Mouse (Mus musculus) heart, postnatal 0 days (tissue): ENCODE data around the gene Daam1. TPM values are rescaled to one million over a fixed set of nuclear protein-coding genes. Genes with fewer than 3 reads are reported as not detected.
A peak's percentile ranks its signal among the peaks of the same experiment; 100 is the strongest.

ENCODE experiments used
- ATAC-seq: fragments of 200-750 bp; cut with Nextera tagmentation; 2 replicates; pipeline ENCODE4 v1.8.0; 2017; ENCODE audit warnings: low read depth, moderate number of reproducible peaks, moderate library complexity; ENCODE audit not compliant: insufficient read depth
- DNase-seq: peaks from one replicate; pipeline ENCODE4 v3.0.0-alpha.2; 2016; ENCODE audit warnings: low spot score
- H3K27ac ChIP-seq: fragments of 300-500 bp; sonication (generic); 2 replicates; pipeline ENCODE4 v1.5.1; 2014; ENCODE audit warnings: low read depth, mild to moderate bottlenecking
- H3K27me3 ChIP-seq: fragments of 300-500 bp; sonication (generic); 2 replicates; pipeline ENCODE4 v1.6.1; 2014; ENCODE audit warnings: low read length, mixed read lengths; ENCODE audit not compliant: control insufficient read depth, insufficient read depth
- H3K36me3 ChIP-seq: fragments of 300-500 bp; sonication (generic); replicated peaks from 2 replicates; pipeline ENCODE4 v1.6.1; 2014; ENCODE audit warnings: low read length, mixed read lengths; ENCODE audit not compliant: control insufficient read depth, insufficient read depth
- H3K4me1 ChIP-seq: fragments of 300-500 bp; sonication (generic); 2 replicates; pipeline ENCODE4 v1.6.1; 2014; ENCODE audit warnings: antibody characterized with exemption; ENCODE audit not compliant: control insufficient read depth, insufficient read depth
- H3K4me2 ChIP-seq: fragments of 300-500 bp; sonication (generic); 2 replicates; pipeline ENCODE4 v1.6.1; 2014; ENCODE audit warnings: low read depth, mild to moderate bottlenecking, low read length, moderate library complexity
- H3K4me3 ChIP-seq: fragments of 300-500 bp; sonication (generic); 2 replicates; pipeline ENCODE4 v1.5.1; 2014; ENCODE audit warnings: low read depth, low read length
- H3K9ac ChIP-seq: fragments of 300-500 bp; sonication (generic); replicated peaks from 2 replicates; pipeline ENCODE4 v1.6.1; 2014; ENCODE audit warnings: low read depth, low read length, mixed read lengths
- H3K9me3 ChIP-seq: fragments of 300-500 bp; sonication (generic); replicated peaks from 2 replicates; pipeline ENCODE4 v1.6.1; 2016; ENCODE audit warnings: low read length; ENCODE audit not compliant: control insufficient read depth
- CTCF ChIP-seq: IDR thresholded peaks from 2 replicates; pipeline ENCODE4 v1.5.1; 2016; ENCODE audit warnings: antibody characterized with exemption, control low read depth, low read depth
- EP300 ChIP-seq: IDR thresholded peaks from 2 replicates; pipeline ENCODE4 v1.6.1; 2016; ENCODE audit warnings: antibody characterized with exemption, low read depth
- WGBS: fragments of 180-500 bp; shearing (Covaris S2); extraction: QIAGEN DNeasy Blood & Tissue Kit; methylation state at CpG from one replicate; pipeline ENCODE4 v1.1.7; 2014; 5-methylcytosine and 5-hydroxymethylcytosine counted together
- polyA plus RNA-seq: library from polyadenylated mRNA; unstranded; fragments of >200 nt; fragmentation: Nextera tagmentation; extraction: Ambion mirVana; gene quantifications from 2 replicates; pipeline ENCODE4 v1.2.1, GENCODE M21; 2015
- total RNA-seq: library from RNA; depleted of rRNA; stranded (reverse); fragments of >200 nt; gene quantifications from 2 replicates; pipeline ENCODE4 v1.2.3, GENCODE M21; 2014; ENCODE audit warnings: low replicate concordance

Gene Daam1
- total and polyA plus RNA-seq, 2 experiments from 2014 or later = 12.8 to 33.8 TPM

DNA sequence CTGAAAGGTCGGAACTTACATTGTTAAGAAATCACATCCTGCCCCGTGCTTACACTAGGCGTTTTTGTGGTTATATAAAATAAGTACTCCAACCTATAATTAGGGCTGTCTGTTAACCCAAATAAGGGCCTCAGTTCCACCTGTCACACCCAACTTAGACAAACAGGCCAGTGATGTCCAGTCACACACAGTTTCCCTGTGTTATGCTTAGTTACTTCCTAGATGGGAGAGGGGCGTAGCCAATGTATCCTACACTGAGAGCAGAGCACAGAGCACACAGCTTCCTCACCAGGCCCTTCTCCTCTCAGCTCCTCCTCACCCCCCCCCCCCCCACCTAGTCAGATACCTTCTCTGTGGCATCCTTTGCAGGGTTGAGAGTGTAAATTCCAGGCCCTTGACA lies 41.5 kb downstream of the Daam1 start:
- TF ChIP-seq EP300 = no peak
- TF ChIP-seq CTCF = no peak
- no peak for ATAC-seq
- H3K36me3 ChIP-seq = no peaks in the 10 kb centered on the region; the same call in 1 of the 2 replicates
- H3K4me3 ChIP-seq = no peak overlapping the region
- DNase-seq = no peak
- no peaks in the 10 kb centered on the region for H3K27me3 ChIP-seq
- H3K9me3 ChIP-seq = no peaks in the 10 kb centered on the region
- no peak overlapping the region for H3K9ac ChIP-seq
- H3K4me2 ChIP-seq = no peak overlapping the region
- 74% methylated on average over 4 of the region's 4 CpGs for WGBS
- H3K4me1 ChIP-seq = peaks cover 41% of the 10 kb centered on the region
- H3K27ac ChIP-seq = no peak overlapping the region

DNA sequence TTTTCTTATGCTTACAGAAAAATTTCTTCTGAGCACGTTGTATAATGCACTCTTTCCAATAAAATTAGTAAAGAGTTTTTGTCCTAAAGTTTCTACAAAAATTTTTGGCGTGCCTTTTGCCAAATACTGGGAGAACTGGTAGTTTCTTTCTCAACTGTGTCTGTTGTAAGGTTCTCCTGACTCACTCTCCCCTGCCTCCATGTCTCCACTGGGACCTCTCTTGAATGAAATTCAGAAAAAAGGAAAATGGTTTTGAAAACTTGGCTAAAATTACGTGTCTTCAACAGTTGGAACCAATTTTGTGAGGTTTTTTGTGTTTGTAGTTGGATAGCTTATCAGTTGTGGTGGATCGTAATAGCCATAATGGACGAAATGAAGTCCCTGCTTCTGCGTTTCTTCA lies 43.7 kb downstream of the Daam1 start:
- WGBS = 76% methylated on average over 6 of the region's 6 CpGs
- ATAC-seq = no peak

DNA sequence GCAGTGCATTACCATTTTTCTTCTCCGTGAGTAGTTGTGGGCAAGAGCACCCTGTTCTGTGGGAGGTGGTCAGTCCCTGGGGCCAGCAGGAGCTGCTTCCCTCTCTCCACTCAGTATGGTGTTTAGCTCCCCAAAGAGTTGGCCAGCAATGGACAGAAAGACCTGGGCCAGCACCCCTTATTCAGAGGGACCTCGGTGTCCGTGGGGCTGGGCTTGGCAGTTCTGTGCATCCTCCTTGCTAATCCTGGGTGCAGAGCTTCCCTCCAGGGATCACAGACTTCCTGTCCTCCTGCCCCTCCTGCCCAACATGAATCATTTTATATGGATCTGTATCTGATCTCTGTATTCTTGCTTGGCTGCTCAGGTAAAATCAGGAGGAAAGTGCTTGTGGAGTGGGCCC lies 44.1 kb downstream of the Daam1 start:
- Histone ChIP-seq H3K36me3 (no peaks in the 10 kb centered on the region; the same call in 1 of the 2 replicates), H3K4me1 (peaks cover 42% of the 10 kb centered on the region), H3K9me3 (no peaks in the 10 kb centered on the region), H3K27me3 (no peaks in the 10 kb centered on the region), H3K4me2 (no peak overlapping the region), H3K9ac (no peak overlapping the region), H3K27ac (no peak overlapping the region), H3K4me3 (no peak overlapping the region)
- ATAC-seq (no peak), DNase-seq (no peak)
- TF ChIP-seq EP300 (no peak), CTCF (no peak)
- 66% methylated on average over 3 of the region's 3 CpGs for WGBS

More for the DNA sequence above, 43.7 kb downstream of the Daam1 start:
- no peak overlapping the region for H3K4me2 ChIP-seq
- H3K9ac ChIP-seq = no peak overlapping the region
- H3K27me3 ChIP-seq = no peaks in the 10 kb centered on the region
- no peak for TF ChIP-seq EP300
- TF ChIP-seq CTCF = no peak
- no peak overlapping the region for H3K27ac ChIP-seq
- peaks cover 44% of the 10 kb centered on the region for H3K4me1 ChIP-seq
- no peak for DNase-seq
- H3K9me3 ChIP-seq = no peaks in the 10 kb centered on the region
- H3K4me3 ChIP-seq = no peak overlapping the region
- H3K36me3 ChIP-seq = no peaks in the 10 kb centered on the region; the same call in 1 of the 2 replicates

DNA sequence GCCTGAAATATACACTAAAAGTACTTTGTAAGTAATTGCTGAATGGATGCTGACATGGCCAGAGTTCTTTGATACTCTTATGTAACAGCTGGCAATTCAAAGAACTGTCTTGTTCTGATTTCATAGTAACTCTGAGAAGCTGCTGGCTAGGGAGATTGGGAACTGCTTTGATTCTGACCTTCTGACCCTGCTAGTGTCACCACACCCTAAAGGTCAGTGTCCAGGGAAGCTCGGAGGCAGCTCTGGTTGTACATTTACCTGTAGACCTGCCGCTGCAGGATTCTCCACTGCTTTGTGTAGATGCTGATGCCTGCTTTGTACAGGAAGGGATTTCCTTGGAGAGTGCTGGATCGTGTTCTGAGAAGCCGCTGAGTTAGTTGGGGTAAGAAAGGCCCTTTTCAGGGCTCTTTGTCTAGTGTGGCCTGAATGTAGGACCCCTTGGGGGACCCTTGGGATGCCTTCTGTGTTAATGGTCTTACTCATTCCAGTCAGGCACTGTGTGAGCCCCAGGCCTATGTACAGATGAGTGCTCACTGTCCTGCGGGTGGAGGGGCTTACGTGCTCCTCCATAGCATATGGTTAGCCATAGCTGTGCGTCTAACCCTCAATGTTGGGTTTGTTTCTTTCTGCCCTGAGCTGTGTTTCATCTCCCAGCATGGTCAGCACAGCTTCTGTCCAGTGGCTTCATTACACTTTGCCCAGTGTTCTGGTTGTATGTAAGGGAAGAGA lies 45.0 kb downstream of the Daam1 start:
- ATAC-seq = no peak
- H3K9ac ChIP-seq = no peak overlapping the region
- H3K4me2 ChIP-seq = no peak overlapping the region
- TF ChIP-seq CTCF (no peak), EP300 (no peak)
- H3K4me3 ChIP-seq = no peak overlapping the region
- 82% methylated on average over 7 of the region's 7 CpGs for WGBS
- no peaks in the 10 kb centered on the region; the same call in 1 of the 2 replicates for H3K36me3 ChIP-seq
- peaks cover 40% of the 10 kb centered on the region for H3K4me1 ChIP-seq
- DNase-seq = no peak
- no peaks in the 10 kb centered on the region for H3K27me3 ChIP-seq
- H3K9me3 ChIP-seq = no peaks in the 10 kb centered on the region
- no peak overlapping the region for H3K27ac ChIP-seq

DNA sequence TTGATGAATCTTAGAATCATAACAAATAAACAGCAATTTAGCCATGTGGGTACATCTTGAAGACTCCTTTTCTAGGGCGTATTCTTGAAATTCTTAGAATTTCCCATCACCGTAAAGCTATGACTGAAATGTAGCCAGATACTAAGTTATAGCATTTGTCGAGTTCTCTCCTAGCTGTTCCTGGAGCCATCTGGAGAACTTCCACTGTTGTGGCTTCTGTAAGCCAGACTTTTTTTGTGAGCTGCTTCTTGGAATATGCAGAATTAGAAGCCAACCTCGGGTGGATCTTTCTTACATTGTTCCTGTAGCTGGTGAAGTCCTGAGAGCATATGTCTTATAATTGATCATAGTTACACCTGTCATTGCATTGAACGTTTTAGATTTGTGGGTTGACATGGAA lies 50.1 kb downstream of the Daam1 start:
- ATAC-seq = no peak
- TF ChIP-seq CTCF (no peak), EP300 (no peak)
- H3K4me2 ChIP-seq = no peak overlapping the region
- H3K27me3 ChIP-seq = no peaks in the 10 kb centered on the region
- H3K4me1 ChIP-seq = peaks cover 82% of the 10 kb centered on the region
- no peaks in the 10 kb centered on the region for H3K36me3 ChIP-seq
- no peak overlapping the region for H3K4me3 ChIP-seq
- H3K9me3 ChIP-seq = no peaks in the 10 kb centered on the region
- no peak for DNase-seq
- peak overlapping the region; percentile 18; the same call in 1 of the 2 replicates for H3K27ac ChIP-seq
- H3K9ac ChIP-seq = no peak overlapping the region
- WGBS = 71% methylated on average over 5 of the region's 5 CpGs

DNA sequence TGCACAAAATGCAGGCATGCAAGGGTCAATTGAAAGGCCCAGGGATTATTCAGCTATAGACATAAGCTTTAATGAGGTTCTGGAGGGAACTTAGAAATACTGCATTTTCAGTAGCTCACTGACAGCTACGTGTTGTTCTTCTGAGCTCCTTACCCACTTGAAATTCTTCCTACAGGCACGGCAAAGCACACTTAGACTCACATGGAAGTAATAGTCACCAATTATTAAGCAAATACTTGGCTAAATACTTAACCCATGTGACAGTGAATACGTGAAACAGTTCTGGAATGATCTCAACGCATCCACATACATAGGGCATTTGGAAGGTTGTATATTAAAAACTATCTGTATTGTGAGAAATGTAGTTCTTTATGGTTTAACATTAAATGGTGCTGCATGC lies 50.6 kb downstream of the Daam1 start:
- Histone ChIP-seq H3K27ac (peak overlapping the region; percentile 36; the same call in 1 of the 2 replicates), H3K27me3 (no peaks in the 10 kb centered on the region), H3K9me3 (no peaks in the 10 kb centered on the region), H3K4me2 (no peak overlapping the region), H3K36me3 (no peaks in the 10 kb centered on the region), H3K9ac (no peak overlapping the region), H3K4me1 (peaks cover 82% of the 10 kb centered on the region), H3K4me3 (no peak overlapping the region)
- ATAC-seq = no peak
- DNase-seq = no peak
- TF ChIP-seq CTCF (no peak), EP300 (no peak)
- 46% methylated on average over 4 of the region's 4 CpGs for WGBS
